Mouse (Mus musculus) B cell, adult 2 months (primary cell): ENCODE measurements around the gene Alkbh7.

ENCODE experiments used
- DNase-seq, 2 experiments: peaks; one replicate each; pipeline ENCODE4 v3.0.0; 2022

The Alkbh7 gene

DNA sequence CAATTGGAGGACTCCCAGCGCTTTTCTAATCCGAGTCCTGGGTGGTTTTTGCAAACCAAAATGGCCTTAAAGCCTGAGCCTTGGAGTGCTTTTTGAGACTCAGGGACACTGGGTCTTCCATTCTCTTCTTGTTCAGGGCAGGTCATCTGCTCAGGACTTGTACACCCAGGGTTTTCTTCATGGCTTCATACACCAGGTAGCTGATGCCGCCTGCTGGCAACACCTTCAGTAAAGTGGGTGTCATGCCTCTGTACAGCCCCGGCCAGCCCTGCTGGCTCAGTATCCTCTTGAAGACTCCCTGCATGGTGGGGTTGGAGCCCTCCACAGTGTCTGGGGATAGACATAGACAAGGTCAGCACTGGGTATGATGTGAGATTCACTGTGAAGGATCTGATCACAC is 35.7 kb downstream of the Alkbh7 start:
- peak; percentile 11 to 17 for DNase-seq

DNA sequence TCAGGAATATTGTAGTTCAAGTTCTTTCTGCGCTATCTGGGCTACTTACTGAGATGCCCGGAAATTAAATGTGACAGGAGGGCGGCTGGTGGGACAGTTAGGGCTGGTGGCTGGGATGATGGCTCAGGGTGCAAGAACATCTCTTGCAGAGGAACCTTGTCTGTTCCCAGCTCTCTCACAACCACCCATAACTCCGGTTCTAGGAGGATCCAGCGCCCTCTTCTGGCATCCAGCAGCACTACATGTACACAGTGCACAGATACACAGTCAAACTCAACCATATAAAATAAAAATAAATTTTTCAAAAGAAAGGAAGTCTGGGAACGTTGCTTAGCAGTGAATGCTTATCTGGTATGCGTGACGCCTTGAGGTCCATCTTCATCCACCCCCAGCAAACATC is 41.8 kb downstream of the Alkbh7 start:
- DNase-seq, result peak; percentile 30 to 40

DNA sequence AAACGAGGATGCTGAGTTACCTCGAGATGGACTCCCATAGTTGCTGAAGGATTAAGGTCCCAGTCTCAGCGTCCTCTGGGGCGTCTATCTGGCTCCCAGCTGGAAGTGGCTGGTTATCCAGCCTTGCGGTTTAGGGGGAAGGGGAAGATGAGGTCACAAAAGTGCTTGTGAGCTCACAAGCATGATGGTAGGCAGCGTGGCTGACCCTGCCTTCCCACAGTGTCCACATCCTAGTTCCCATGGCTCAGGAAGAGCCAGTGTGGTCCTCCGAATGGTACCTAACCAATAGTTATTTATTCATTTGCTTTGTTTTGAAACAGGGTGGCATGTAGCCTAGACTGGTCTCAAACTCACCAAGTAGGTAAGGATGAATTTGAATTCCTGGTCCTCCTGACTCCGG is 44.4 kb downstream of the Alkbh7 start, which contains the start of gene Slc25a41:
Gene Slc25a41 (minus strand): TSS at position 101 of the 400 bp plus-strand sequence.
- no peak for DNase-seq

DNA sequence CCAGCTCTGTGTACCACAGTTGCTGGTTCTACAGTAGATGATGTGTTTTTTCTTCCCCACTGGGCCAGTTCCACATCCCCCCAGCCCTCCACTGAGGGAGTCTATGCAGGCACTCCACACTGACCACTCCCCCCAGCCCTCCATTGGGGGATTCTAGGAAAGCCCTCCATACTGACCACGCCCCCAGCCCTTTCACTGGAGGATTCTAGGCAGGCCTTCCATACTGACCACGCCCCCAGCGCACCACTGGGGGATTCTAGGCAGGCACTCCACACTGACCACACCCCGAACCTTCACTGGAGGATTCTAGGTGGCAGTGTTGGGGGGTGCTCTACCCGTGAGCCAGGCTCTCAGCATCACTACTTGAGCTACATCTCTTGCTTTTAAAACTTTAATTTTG is 50.3 kb downstream of the Alkbh7 start:
- no peak for DNase-seq

DNA sequence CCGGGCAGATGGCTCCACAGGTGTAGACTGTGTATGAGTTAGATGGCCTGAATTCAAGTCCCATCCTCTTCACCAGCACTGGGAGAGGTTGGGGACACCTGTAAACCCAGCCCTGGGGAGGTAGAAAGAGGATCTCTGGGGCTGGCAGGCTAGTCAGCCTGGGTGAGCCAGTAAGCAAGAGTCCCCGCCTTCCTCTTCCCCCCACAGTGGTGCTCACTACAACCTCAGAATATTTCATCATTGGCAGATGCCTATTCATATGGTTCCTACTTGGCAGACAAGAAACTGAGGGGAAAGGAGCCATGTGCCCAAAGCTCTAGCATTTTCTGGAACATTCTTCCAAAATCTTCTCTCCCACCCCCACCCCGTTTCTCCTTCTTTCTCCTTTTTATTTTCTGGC is 51.7 kb downstream of the Alkbh7 start:
- no peak for DNase-seq
